Mouse (Mus musculus) bone marrow macrophage, adult 2 months (primary cell): ENCODE measurements around the gene Rpl13.

ENCODE experiments used
- CTCF ChIP-seq: IDR thresholded peaks from 2 replicates; pipeline ENCODE4 v1.5.1; 2012; ENCODE audit warnings: low read depth, mild to moderate bottlenecking, low read length, moderate library complexity
- POLR2A ChIP-seq: IDR thresholded peaks from 2 replicates; pipeline ENCODE4 v1.6.1; 2012; ENCODE audit warnings: mild to moderate bottlenecking, low read depth, low read length, borderline replicate concordance

DNA sequence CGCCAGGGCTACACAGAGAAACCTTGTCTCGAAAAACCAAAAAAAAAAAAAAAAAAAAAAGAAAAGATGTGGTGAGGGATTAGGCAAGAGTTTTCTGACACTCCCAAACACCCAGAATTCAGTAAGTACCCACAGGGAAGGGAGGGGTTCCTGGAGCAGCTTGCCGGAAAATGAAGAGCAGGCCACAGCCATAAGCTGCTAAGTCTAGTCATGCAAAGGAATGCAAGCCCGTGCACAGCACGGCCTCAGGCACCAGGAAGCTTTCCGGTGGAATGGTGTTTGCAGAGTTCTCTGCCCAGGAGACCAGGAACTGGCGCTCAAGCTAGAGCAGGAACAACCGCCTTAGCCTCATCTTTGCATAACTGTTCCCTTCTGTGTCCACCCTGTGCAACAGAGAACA is 1.9 kb upstream of the Rpl13 start:
- TF ChIP-seq POLR2A (no peak), CTCF (no peak)
